Mouse (Mus musculus): ENCODE results near the gene Gm4553.
A peak's percentile ranks its signal among the peaks of the same experiment; 100 is the strongest.
"Not testable (repeated sequence)": the region's sequence is repeated elsewhere in the genome, so short reads cannot be mapped to it uniquely, and the experiment has no call there.

Gene Gm4553

DNA sequence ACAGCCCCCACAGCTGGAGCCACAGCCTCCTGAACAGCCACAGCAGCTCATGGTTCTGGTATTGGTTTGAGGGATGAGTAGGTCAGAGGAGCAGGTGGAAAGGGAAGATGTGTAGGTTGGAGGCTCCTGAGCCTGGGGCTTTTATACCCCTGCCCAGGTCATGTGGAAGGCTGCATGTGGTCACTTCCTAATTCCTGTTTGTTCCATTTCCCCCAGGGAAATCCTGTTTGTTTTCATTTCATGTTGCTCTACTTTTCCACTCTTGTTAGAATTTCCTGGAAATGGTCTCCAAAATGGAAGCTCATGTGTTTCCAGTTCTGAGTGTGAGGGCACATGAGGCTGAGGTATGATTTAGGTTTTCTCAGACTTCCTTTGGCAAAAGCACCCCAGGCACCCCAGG lies at the start of gene Gm4553:
Gm4553 (minus strand) TSS at position 101 of the 400 bp plus-strand sequence.
- DNase-seq = not testable (repeated sequence)

DNA sequence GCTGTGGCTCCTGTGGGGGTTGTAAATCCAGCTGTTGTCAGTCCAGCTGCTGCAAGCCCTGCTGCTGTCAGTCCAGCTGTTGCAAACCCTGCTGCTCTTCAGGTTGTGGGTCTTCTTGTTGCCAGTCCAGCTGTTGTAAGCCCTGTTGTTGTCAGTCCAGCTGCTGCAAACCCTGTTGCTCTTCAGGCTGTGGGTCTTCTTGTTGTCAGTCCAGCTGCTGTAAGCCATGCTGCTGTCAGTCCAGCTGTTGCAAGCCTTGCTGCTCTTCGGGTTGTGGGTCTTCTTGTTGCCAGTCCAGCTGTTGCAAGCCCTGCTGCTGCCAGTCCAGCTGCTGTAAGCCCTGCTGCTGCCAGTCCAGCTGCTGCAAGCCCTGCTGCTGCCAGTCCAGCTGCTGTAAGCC lies 46.6 kb upstream of the Gm4553 start:
- not testable (repeated sequence) for DNase-seq

DNA sequence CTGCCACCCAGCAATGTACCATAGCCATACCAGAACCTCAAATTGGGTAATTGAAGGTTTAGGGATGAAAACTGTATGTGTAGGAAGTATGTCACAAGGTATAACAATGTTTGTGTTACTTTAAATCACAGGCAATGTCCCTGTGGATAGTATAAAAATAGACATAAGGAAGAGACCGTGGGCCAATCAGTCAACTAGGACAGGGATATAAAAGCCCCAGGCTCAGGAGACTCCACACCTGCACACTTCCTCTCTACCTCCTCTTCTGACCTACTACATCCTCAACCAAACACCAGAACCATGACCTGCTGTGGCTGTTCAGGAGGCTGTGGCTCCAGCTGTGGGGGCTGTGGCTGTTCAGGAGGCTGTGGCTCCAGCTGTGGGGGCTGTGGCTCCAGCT lies 46.0 kb upstream of the Gm4553 start, which contains the start of gene Gm7579:
Gm7579 (plus strand) TSS at position 301 of the 400 bp plus-strand sequence.
- no peak for DNase-seq

DNA sequence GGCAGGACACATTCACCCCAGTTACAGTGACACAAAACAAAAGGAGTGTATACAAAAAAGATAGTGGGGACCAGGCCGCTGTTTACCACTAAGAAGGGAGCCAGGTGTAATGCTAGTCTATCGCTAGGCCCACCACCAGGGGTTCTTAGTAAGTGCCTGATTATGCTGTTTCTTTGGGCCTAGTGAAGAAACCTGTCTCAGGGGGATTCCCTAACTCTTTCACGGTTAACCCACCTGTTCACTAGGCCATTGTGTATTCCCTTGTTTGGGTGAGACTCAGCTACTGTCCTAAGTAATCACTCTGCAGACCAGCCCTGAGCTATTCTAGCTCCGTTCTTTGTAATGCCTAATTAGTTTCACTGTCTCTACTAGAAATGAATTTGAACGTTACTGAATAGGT lies 41.4 kb upstream of the Gm4553 start:
- DNase-seq = not testable (repeated sequence)

DNA sequence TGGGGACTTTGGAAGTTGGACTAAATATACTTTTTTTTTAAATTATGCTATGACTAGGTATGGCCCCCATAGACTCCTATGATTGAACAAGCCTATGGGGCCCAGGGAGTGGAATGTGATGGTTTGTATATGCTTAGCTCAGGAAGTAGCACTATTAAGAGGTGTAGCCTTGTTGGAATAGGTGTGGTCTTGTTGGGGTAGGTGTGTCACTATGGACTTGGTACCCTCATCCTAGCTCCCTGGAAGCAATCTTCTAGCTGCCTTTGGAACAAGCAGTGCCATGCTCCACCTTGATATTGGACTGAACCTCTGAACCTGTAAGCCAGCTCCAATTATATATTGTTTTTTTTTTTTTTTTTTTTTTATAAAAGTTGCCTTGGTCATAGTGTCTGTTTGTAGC lies 39.9 kb upstream of the Gm4553 start:
- no peak for DNase-seq

DNA sequence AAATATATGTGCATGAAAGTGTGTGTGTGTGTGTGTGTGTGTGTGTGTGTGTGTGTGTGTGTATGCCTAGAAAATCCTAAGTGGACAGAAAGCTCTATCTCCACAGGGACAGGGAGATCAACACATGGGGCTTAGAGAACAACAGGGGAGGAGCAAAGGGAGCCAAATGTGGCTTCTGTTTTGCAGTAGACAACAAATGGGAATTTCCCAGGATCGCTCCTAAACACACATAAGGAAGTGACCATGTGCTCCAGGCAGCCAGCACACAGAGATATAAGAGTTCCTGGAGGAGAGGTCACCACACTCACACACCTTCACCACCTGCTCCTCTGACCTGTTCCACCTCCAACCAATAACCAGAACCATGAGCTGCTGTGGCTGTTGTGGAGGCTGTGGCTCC lies 35.5 kb upstream of the Gm4553 start, which contains the start of gene Krtap5-3:
Krtap5-3 (plus strand) TSS at position 301 of the 400 bp plus-strand sequence.
- no peak for DNase-seq

DNA sequence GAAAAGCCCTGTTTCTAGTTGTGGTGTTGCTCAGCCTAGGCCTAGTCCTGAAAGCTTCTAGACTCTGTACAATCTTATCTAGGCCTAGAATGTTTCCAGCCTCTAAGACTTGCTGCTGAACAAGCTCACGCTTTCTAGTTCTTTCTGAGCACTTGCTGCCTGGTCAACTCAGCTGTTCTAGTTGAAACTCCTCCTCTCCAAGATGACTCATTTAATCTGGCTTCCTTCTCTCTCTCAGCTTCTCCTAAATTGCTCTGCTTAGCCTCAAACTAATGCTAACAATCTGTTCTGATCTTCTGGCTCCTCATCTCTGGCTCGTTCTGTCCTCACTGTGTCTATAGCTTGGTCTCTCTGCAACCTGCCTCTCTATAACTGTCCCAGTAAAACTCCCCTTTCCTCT lies 33.2 kb upstream of the Gm4553 start:
- DNase-seq = no peak

DNA sequence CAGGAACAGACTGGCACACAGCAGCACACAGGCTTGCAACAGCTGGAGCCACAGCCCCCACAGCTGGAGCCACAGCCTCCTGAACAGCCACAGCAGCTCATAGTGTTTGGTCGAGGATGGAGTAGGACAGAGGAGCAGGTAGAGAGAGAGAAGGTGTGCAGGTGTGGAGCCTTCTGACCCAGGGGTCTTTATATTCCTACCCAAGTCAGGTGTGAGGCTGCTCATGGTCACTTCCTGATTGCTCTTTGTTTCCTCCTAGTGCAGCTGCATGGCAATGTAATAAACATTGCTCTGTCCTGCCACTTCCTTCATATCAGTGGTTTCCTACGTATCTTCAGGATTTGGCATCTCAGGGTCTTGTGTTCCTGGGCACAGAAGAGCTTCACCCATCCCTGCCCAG lies 24.8 kb upstream of the Gm4553 start, which contains the start of gene Gm10153:
Gm10153 (minus strand) TSS at position 101 of the 400 bp plus-strand sequence.
- DNase-seq = no peak

DNA sequence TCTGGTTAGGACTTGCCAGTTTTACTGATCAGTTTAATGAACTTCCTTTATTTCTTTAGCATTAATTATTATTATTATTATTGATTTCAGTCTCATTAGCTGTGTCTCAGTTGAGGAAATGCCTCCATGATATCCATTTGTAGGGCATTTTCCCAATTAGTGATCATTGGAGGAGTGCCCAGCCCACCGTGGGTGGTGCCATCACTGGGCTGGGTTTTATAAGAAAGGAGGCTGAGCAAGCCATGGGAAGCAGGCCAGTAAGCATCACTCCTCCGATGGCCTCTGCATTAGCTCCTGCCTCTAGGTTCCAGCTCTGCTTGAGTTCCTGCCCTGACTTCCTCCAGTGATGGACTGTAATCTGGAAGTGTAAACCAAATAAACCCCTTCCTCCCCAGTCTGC lies 22.6 kb upstream of the Gm4553 start:
- no peak for DNase-seq

DNA sequence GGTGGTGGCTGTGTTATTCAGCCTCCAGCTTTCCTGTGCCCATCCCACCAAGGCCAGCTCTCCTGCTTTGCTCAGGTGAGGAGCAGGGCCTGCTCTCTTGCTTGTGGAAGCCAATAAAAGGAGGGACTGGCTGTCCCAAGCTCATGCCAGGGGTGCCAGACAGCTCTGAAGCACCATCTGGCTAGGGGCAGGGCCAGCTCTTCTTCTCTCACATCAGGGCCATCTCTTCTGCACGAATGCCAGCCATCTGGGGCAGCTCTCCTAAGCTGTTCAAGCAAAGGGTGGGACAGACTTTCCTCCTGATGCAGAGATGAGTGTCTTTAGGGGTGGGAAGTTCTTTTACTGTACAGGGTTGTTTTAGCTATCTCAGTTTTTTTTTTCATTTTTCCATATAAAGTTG lies 15.5 kb upstream of the Gm4553 start:
- DNase-seq = no peak

DNA sequence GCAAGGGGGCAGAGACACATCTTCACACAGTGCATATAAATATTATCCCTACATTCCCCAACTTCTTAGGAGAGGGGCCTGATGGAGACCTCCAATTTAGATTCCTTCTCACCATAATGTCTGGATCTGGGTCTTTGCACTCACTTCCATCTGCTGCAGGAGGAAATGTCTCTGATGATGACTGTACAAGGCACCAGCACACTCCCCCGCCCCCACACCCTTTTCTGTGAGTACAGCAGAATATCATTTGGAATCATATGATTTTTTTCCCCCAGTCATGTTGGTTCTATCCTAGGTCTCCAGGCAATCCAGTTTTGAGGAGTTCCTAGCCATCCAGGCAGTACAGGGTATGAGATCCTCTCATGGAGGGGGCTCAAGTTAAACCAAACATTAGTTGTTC lies 13.1 kb upstream of the Gm4553 start:
- DNase-seq = no peak

DNA sequence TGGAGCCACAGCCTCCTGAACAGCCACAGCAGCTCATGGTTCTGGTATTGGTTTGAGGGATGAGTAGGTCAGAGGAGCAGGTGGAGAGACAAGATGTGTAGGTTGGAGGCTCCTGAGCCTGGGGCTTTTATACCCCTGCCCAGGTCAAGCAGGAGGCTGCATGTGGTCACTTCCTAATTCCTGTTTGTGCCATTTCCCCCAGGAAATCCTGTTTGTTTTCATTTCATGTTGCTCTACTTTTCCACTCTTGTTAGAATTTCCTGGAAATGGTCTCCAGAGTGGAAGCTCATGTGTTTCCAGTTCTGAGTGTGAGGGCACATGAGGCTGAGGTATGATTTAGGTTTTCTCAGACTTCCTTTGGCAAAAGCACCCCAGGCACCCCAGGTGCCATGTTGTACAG lies 10.4 kb upstream of the Gm4553 start, which contains the start of gene Krtap5-2:
Krtap5-2 (minus strand) TSS at position 101 of the 400 bp plus-strand sequence.
- not testable (repeated sequence) for DNase-seq

DNA sequence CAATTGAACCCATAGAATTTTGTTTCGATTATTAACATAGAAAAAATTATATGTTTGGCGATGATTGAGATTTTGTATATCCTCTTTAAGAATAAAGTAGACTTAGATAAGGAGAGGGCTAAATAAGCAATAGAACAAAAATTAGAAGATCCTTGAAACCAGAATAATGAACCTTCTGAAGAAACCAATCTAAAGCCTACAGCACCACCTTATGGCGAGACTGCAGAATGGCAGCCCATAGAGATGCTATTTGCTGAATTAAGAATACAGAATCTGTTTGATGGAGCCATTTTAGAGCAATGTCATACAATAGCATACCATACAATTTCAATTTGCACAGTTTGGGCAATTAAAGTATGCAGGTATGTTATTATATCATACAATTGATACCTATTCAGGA lies 4.3 kb upstream of the Gm4553 start:
- no peak for DNase-seq

DNA sequence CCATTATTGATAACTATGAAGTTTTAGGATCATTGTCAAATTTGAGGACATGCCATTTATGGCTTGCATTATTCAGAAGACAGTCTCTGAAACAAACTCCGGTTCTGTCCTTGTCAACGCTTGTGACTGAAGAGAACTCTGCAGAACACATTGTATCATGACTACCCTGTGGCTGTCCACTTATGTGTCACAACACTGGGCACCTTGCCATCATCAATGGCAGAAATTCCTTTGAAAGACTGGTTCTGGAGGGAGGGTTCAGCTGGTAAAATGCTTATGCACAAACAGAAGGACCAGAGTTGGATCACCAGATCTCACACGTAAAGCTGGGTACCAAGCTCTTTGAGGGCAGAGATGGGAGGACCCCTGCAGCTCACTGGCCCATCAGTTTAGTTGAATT lies 6.2 kb downstream of the Gm4553 start:
- no peak for DNase-seq

DNA sequence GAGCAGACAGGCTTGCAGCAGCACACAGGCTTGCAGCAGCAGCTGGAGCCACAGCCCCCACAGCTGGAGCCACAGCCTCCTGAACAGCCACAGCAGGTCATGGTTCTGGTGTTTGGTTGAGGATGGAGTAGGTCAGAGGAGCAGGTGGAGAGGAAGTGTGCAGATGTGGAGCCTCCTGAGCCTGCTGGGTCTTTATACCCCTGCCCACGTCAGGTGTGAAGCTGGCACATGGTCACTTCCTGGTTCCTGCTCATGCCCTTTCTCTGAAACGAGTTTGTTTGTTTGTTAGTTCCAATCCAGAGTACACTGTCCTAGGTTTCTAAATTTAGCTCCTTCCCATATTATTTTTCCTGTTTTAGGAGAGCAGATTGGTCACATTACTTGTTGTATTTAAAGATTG lies 8.5 kb downstream of the Gm4553 start, which contains the start of gene Gm29735:
Gm29735 (minus strand) TSS at position 101 of the 400 bp plus-strand sequence.
- not testable (repeated sequence) for DNase-seq

DNA sequence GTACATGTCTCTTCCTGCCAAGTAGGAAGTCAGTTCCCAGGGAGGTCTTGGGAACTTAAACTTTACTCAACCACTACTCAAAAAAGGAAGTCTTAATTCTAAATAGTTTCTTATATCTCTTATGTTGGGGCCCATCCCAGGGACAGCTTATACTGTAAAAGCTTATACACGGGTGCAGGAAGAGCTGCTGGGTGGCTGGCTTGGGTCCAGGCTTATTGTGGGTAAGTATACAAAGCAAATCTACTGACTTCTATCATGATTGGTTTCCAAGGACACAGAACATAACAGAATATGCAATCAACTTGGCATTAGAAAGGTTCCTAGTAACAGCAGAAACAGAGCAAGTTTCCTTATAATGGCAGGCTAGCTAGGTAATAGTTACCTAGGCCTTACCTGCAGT lies 10.2 kb downstream of the Gm4553 start:
- DNase-seq = no peak

DNA sequence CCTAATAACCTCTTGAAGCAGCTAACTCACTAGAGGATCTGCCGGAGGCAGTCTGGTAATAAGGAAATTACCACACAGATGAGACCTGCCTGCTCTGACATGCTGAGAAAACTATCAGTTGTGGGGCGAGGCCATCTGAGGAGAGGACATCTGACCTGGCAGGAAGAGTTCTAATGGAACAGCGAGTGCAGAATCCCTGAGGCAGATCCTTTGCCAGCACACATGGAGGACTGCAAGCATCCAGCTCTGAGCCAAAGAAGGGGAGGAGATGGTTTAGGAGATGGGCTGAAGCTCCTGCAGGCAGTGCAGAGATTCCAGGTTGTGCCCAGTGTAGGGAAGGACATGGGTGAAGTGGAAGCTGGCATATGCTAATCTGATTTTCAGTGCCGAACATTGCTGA lies 13.3 kb downstream of the Gm4553 start:
- no peak for DNase-seq

DNA sequence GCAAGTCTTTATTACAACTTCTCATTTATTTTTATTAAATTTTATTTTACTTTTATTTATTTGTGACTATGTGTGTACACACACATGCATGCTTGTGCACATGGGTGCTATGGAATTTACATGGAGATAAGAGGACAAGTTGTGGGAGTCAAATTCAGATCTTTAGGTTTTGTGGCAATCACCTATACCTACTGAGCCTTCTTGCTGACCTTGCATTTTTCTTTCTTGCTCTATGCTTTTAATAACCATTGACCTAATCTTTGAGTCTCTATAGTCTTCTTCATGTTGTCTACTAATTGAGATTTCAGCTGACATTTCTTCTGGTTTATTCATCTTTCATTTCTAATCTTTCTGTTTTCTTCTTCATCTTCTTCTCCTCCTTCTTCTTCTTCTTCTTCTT lies 16.9 kb downstream of the Gm4553 start:
- DNase-seq = no peak

DNA sequence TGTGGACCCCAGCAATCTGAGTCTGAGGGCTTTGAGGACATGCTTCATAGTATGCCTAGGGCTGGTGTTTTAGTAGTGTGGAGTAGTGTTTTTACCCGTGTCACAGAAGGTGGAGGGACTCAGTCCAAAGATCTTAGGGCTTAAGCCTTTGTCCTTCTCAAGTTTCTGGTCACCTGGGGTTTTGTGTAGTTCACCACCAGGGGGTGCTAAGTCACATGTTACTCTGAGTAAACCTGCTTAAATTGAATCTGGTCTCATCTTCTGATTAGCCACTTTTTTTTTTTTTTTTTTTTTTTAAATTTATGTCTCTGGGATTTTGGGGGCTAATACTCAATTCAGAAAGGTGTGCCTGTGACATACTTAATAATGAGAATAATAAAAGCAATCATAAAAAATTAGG lies 19.5 kb downstream of the Gm4553 start:
- DNase-seq = peak; percentile 30 to 57

DNA sequence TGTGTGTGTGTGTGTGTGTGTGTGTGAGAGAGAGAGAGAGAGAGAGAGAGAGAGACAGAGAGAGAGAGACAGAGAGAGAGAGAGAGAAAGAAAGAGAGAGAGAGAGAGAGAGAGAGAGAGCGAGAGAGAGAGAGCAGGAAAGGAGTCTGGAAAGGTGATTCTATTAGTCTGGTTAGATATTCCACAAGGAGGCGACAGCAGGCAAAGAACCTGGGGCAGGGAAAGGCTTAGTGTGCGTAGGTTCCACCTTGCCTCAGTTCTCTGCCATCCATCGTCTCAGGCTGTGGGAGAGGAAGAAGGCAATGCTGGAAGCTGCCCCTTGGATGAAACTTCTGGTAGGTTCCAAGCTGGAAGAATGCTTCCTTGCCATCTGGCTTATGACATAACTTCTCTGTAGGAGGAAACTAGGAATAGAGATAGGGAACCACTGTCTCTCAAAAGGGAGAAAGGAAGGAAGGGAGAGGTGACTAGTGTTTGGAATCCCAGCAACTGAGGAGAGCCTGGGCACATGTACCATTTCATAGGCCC lies 20.1 kb downstream of the Gm4553 start:
- no peak for DNase-seq

DNA sequence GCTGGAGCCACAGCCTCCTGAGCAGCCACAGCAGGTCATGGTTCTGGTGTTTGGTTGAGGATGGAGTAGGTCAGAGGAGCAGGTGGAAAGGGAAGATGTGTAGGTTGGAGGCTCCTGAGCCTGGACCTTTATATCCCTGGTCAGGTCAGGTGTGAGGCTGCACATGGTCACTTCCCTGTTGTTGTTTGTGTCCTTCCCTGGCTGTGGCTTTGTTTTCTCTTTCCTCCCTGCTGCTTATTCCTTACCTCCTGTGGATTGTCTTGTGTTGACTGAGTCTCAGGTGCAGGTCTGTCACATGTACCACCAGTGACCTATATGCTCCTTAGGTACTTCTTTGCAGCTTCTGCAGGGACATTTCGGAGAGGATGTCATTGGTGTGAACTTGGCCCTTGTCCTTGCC lies 21.0 kb downstream of the Gm4553 start, which contains the start of gene Gm45337:
Gm45337 (minus strand) TSS at position 101 of the 400 bp plus-strand sequence.
- no peak for DNase-seq

DNA sequence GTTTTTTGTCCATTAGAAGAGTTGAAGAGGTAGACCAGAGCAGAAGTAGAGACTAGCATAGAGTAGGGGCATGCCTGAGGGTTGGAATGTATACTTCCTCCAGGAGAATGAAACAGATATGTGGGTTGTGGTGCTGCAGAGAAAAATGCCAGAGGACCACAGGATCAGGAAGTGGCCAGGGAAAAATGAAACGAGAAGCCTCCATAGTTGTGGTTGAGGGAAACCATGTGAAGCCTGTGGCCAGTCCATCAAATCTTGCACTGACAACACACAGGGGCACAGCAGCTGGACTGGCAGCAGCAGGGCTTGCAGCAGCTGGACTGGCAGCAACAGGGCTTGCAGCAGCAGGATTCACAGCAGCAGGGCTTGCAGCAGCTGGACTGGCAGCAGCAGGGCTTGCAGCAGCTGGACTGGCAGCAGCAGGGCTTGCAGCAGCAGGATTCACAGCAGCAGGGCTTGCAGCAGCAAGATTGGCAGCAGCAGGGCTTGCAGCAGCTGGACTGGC lies 22.0 kb downstream of the Gm4553 start:
- not testable (repeated sequence) for DNase-seq

DNA sequence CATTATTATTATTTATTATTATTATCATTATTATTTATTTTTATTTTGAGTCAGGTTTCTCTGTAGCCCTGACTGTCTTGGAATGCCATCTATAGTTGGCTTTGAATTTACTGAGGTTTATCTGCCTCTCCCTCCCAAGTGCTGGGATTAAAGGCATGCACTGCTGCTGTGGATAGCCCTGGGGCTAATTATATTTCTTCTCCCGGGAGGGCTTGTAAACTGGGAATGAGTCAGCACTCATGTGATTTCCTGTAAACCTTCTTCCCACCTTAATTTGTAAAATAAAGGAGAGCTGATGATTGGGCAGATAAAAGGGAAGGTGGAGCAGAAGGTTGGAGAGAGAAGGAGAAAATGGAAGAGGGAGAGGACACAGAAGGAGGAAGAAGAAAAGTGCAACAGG lies 24.8 kb downstream of the Gm4553 start:
- no peak for DNase-seq

DNA sequence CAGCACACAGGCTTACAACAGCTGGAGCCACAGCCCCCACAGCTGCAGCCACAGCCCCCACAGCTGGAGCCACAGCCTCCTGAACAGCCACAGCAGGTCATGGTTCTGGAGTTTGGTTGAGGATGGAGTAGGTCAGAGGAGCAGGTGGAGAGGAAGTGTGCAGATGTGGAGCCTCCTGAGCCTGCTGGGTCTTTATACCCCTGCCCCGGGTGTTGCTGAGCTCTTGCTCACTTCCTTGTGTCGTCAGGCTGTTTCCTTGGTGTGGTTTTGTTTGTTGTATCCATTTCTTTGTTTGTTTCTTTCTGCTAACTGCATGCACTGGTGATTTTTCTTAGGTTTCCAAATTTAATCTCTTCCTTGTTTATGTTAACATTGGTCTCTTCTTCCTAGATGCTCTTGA lies 29.6 kb downstream of the Gm4553 start, which contains the start of gene Gm39115:
Gm39115 (minus strand) TSS at position 101 of the 400 bp plus-strand sequence.
- not testable (repeated sequence) for DNase-seq
